Mouse (Mus musculus) hindlimb bud, embryonic 11.5 days (tissue): ENCODE measurements around the gene B3gnt2.

ENCODE experiments used
- DNase-seq: peaks from one replicate; pipeline ENCODE4 v3.0.0-alpha.2; 2012; ENCODE audit warnings: low read depth, low spot score; ENCODE audit errors: extremely low spot score

B3gnt2 gene

GRCm38 (mm10) chr11:22860335-22861227, at the start of gene B3gnt2:
TSS of gene B3gnt2 (minus strand) at chr11:22860961.
- no peak for DNase-seq

GRCm38 (mm10) chr11:22906453-22906865, 45.7 kb upstream of the B3gnt2 start:
- DNase-seq = no peak

- DNase-seq = no peak
Observed at GRCm38 (mm10) chr11:22902923-22903322, 42.2 kb upstream of the B3gnt2 start.

- DNase-seq = no peak
Observed at GRCm38 (mm10) chr11:22900041-22900440, 39.3 kb upstream of the B3gnt2 start.

GRCm38 (mm10) chr11:22897642-22898041, 36.9 kb upstream of the B3gnt2 start:
- no peak for DNase-seq

GRCm38 (mm10) chr11:22897127-22897526, 36.4 kb upstream of the B3gnt2 start:
- no peak for DNase-seq

GRCm38 (mm10) chr11:22893075-22893474, 32.3 kb upstream of the B3gnt2 start:
- peak; percentile 5 for DNase-seq

- DNase-seq = no peak
Observed at GRCm38 (mm10) chr11:22892466-22892865, 31.7 kb upstream of the B3gnt2 start.

GRCm38 (mm10) chr11:22891876-22892275, 31.1 kb upstream of the B3gnt2 start:
- no peak for DNase-seq

- DNase-seq = no peak
Observed at GRCm38 (mm10) chr11:22891242-22891641, 30.5 kb upstream of the B3gnt2 start.

GRCm38 (mm10) chr11:22889224-22889623, 28.5 kb upstream of the B3gnt2 start:
- DNase-seq = no peak

- DNase-seq = no peak
Observed at GRCm38 (mm10) chr11:22886991-22887390, 26.2 kb upstream of the B3gnt2 start.

- DNase-seq = no peak
Observed at GRCm38 (mm10) chr11:22885350-22885749, 24.6 kb upstream of the B3gnt2 start.

- no peak for DNase-seq
Observed at GRCm38 (mm10) chr11:22883676-22884075, 22.9 kb upstream of the B3gnt2 start.

- no peak for DNase-seq
Observed at GRCm38 (mm10) chr11:22882926-22883325, 22.2 kb upstream of the B3gnt2 start.

GRCm38 (mm10) chr11:22880383-22881172, 19.8 kb upstream of the B3gnt2 start:
- no peak for DNase-seq

GRCm38 (mm10) chr11:22879645-22880044, 18.9 kb upstream of the B3gnt2 start:
- DNase-seq = no peak

GRCm38 (mm10) chr11:22876680-22877330, 16.0 kb upstream of the B3gnt2 start:
- DNase-seq = no peak

GRCm38 (mm10) chr11:22875279-22875678, 14.5 kb upstream of the B3gnt2 start:
- no peak for DNase-seq

- no peak for DNase-seq
Observed at GRCm38 (mm10) chr11:22874747-22875146, 14.0 kb upstream of the B3gnt2 start.

- DNase-seq = no peak
Observed at GRCm38 (mm10) chr11:22873383-22873782, 12.6 kb upstream of the B3gnt2 start.
